Mouse (Mus musculus) erythroblast, adult 5-6 weeks (primary cell): ENCODE results near the gene Rpl36a-ps1. TPM values are rescaled to one million over a fixed set of nuclear protein-coding genes. Genes with fewer than 3 reads are reported as not detected.
"Not testable (repeated sequence)": the region's sequence is repeated elsewhere in the genome, so short reads cannot be mapped to it uniquely, and the experiment has no call there.

Source experiments
- ATAC-seq: replicated peaks from 2 replicates; pipeline ENCODE4 v1.8.0; 2016; ENCODE audit warnings: moderate number of reproducible peaks, mild to moderate bottlenecking, moderate TSS enrichment, inconsistent platforms; ENCODE audit not compliant: poor library complexity, low FRiP score, severe bottlenecking
- total RNA-seq, 2 experiments: library from RNA; stranded (forward) in 1 of 2; stranded (reverse) in 1 of 2; fragments of 150-400 nt in 1 of 2; fragments of 200-764, 138-1000 nt in 1 of 2; gene quantifications; 2 replicates each; pipeline versions ENCODE4 v1.2.3 to v1.2.4; 2015 to 2017; ENCODE audit warnings: low replicate concordance in 2 of 2

The Rpl36a-ps1 gene
- total RNA-seq (2015; ENCODE audit: low replicate concordance) = 5.6 TPM in 1 of 2 replicates, not detected in the other
- 2.1 and 11.4 TPM in 2 replicates for total RNA-seq (2017; ENCODE audit: low replicate concordance)

- no peak for ATAC-seq
These were observed at the start of gene Rpl36a-ps1 for GRCm38 (mm10) chr14:98994218-98994617. TSS of gene Rpl36a-ps1 (minus strand) at chr14:98994318.

- no peak for ATAC-seq
These were observed 49.4 kb upstream of the Rpl36a-ps1 start for GRCm38 (mm10) chr14:99043499-99043898.

GRCm38 (mm10) chr14:99041416-99041815 is 47.3 kb upstream of the Rpl36a-ps1 start:
- ATAC-seq = no peak

- not testable (repeated sequence) for ATAC-seq
These were observed 45.2 kb upstream of the Rpl36a-ps1 start for GRCm38 (mm10) chr14:99039308-99039707.

- ATAC-seq = no peak
These were observed 43.6 kb upstream of the Rpl36a-ps1 start for GRCm38 (mm10) chr14:99037703-99038102.

- ATAC-seq = no peak
These were observed 41.9 kb upstream of the Rpl36a-ps1 start for GRCm38 (mm10) chr14:99036039-99036438.

GRCm38 (mm10) chr14:99034851-99035250 is 40.7 kb upstream of the Rpl36a-ps1 start:
- ATAC-seq = not testable (repeated sequence)

GRCm38 (mm10) chr14:99032596-99032995 is 38.5 kb upstream of the Rpl36a-ps1 start:
- ATAC-seq = no peak

GRCm38 (mm10) chr14:99031337-99031873 is 37.3 kb upstream of the Rpl36a-ps1 start:
- no peak for ATAC-seq

- ATAC-seq = no peak
These were observed 35.9 kb upstream of the Rpl36a-ps1 start for GRCm38 (mm10) chr14:99029987-99030386.

- ATAC-seq = no peak
These were observed 28.4 kb upstream of the Rpl36a-ps1 start for GRCm38 (mm10) chr14:99022346-99023086.

- no peak for ATAC-seq
These were observed 25.2 kb upstream of the Rpl36a-ps1 start for GRCm38 (mm10) chr14:99019136-99019808.

GRCm38 (mm10) chr14:99018691-99019090 is 24.6 kb upstream of the Rpl36a-ps1 start:
- ATAC-seq = no peak

GRCm38 (mm10) chr14:99010920-99011313 is 16.8 kb upstream of the Rpl36a-ps1 start:
- no peak for ATAC-seq

GRCm38 (mm10) chr14:99010224-99010919 is 16.3 kb upstream of the Rpl36a-ps1 start:
- no peak for ATAC-seq

GRCm38 (mm10) chr14:98992482-98992881 is 1.6 kb downstream of the Rpl36a-ps1 start:
- ATAC-seq = no peak

GRCm38 (mm10) chr14:98990636-98991035 is 3.5 kb downstream of the Rpl36a-ps1 start:
- no peak for ATAC-seq

GRCm38 (mm10) chr14:98989818-98990217 is 4.3 kb downstream of the Rpl36a-ps1 start:
- ATAC-seq = no peak

GRCm38 (mm10) chr14:98971921-98972320 is 22.2 kb downstream of the Rpl36a-ps1 start:
- no peak for ATAC-seq

GRCm38 (mm10) chr14:98958978-98959658 is 35.0 kb downstream of the Rpl36a-ps1 start:
- ATAC-seq = no peak
